Mouse (Mus musculus) lung, adult 2 months (tissue): ENCODE results near the gene Fkbp2.

Experiments used
- CTCF ChIP-seq: fragments of 200-500 bp; IDR thresholded peaks from 2 replicates; pipeline ENCODE4 v1.5.1; 2011; ENCODE audit warnings: mild to moderate bottlenecking, low read length, control low read depth; ENCODE audit not compliant: insufficient read depth
- POLR2A ChIP-seq: fragments of 200-500 bp; IDR thresholded peaks from 2 replicates; pipeline ENCODE4 v1.6.1; 2011; ENCODE audit warnings: low read depth, mild to moderate bottlenecking, control low read depth, low read length, borderline replicate concordance; ENCODE audit errors: extremely low read depth

- TF ChIP-seq CTCF = no peak
- no peak for TF ChIP-seq POLR2A
Measured at GRCm38 (mm10) chr19:6971644-6972043, 8.7 kb downstream of the Fkbp2 start.
